Mouse (Mus musculus) MEL (cell line): ENCODE measurements around the gene Usf1.
A peak's percentile ranks its signal among the peaks of the same experiment; 100 is the strongest.

Experiments
- CTCF ChIP-seq, 3 experiments: IDR thresholded peaks in 2 of 3; conservative IDR thresholded peaks in 1 of 3; 2 replicates each; pipeline ENCODE4 v1.5.1; 2011 to 2012; ENCODE audit warnings: low read length in 3 of 3, low read depth in 2 of 3, mild to moderate bottlenecking in 2 of 3, improper control_type of control experiment in 1 of 3, inconsistent platforms in 1 of 3, mixed read lengths in 1 of 3, moderate library complexity in 1 of 3; ENCODE audit not compliant: control insufficient read depth in 1 of 3, insufficient read depth in 1 of 3, poor library complexity in 1 of 3, severe bottlenecking in 1 of 3
- HCFC1 ChIP-seq: IDR thresholded peaks from 2 replicates; pipeline ENCODE4 v1.6.1; 2012; ENCODE audit warnings: low read depth, mild to moderate bottlenecking, inconsistent platforms, low read length, improper control_type of control experiment, moderate library complexity
- MEF2A ChIP-seq: IDR thresholded peaks from 2 replicates; pipeline ENCODE4 v1.6.1; 2014; ENCODE audit warnings: low read depth, mild to moderate bottlenecking, inconsistent platforms, low read length, improper control_type of control experiment; ENCODE audit not compliant: poor library complexity, insufficient replicate concordance, severe bottlenecking; ENCODE audit errors: extremely low read depth

GRCm38 (mm10) chr1:171387099-171387498 is 24.0 kb upstream of the Usf1 start:
- TF ChIP-seq HCFC1 (no peak), MEF2A (no peak), CTCF (IDR thresholded peaks at IDR 0.05 in 2 of 3, conservative IDR thresholded peaks at IDR 0.05 in 1 of 3; ENCODE audit: control insufficient read depth in 1 of 3, insufficient read depth in 1 of 3, low read depth in 2 of 3, low read length in 3 of 3, poor library complexity in 1 of 3, severe bottlenecking in 1 of 3) (peak; percentile 43 to 60 (median 52); a peak in 5 of 6 replicates)
